Mouse (Mus musculus) ES-Bruce4 (cell line): ENCODE measurements at regions not wholly inside any gene's neighbourhood (a gene's known extent, or its start where the extent isn't known, plus 50 kb on each side); places are given as distances from the start of the nearest gene placed in this dataset.

Source experiments
- EP300 ChIP-seq: IDR thresholded peaks from 2 replicates; pipeline ENCODE4 v1.6.1; 2011; ENCODE audit warnings: low read depth, low read length; ENCODE audit not compliant: insufficient read depth
- POLR2A ChIP-seq: IDR thresholded peaks from one replicate; pipeline ENCODE4 v1.8.1; 2011; ENCODE audit warnings: low read length; ENCODE audit not compliant: insufficient read depth

GRCm38 (mm10) chr7:111240234-111240826 lies 157.5 kb upstream of the Eif4g2 start:
- TF ChIP-seq POLR2A = no peak
- no peak for TF ChIP-seq EP300
